Mouse (Mus musculus): ENCODE results near the gene Gm17545. TPM values are rescaled to one million over a fixed set of nuclear protein-coding genes. Genes with fewer than 3 reads are reported as not detected.

The Gm17545 gene
- polyA plus RNA-seq, 1 experiment, result not detected

- TF ChIP-seq TCF3 (IDR thresholded peaks at IDR 0.05; ENCODE audit: insufficient read length, low read depth) (no peak), REST (IDR thresholded peaks at IDR 0.05; ENCODE audit: insufficient read depth, insufficient read length) (no peak), E2F4 (IDR thresholded peaks at IDR 0.05; ENCODE audit: insufficient read depth) (no peak), POLR2A (IDR thresholded peaks at IDR 0.05; ENCODE audit: insufficient read length, low read depth) (no peak), SRF (IDR thresholded peaks at IDR 0.05; ENCODE audit: control insufficient read depth, insufficient read length, low read depth) (no peak), USF1 (IDR thresholded peaks at IDR 0.05; ENCODE audit: low read depth) (no peak), CEBPB (IDR thresholded peaks at IDR 0.05; ENCODE audit: insufficient read depth, poor library complexity, severe bottlenecking) (no peak)
- Histone ChIP-seq H3K4me3 (no peak overlapping the region), H3K4me2 (ENCODE audit: low read depth) (no peak overlapping the region), H3K36me3 (ENCODE audit: control insufficient read depth, insufficient read depth) (no peaks in the 10 kb centered on the region), H3K79me2 (ENCODE audit: control insufficient read depth, insufficient read depth) (no peaks in the 10 kb centered on the region), H3ac (ENCODE audit: control insufficient read depth, insufficient read length) (no peak overlapping the region), H3K27me3 (ENCODE audit: control insufficient read depth, insufficient read depth, insufficient read length) (no peaks in the 10 kb centered on the region)
Observed at GRCm38 (mm10) chr9:22428028-22428665, 25.9 kb upstream of the Gm17545 start.

GRCm38 (mm10) chr9:22428666-22429410 is 25.3 kb upstream of the Gm17545 start:
- TF ChIP-seq MYOG (IDR thresholded peaks at IDR 0.05; ENCODE audit: control insufficient read depth in 1 of 3, insufficient read depth in 1 of 3, insufficient read length in 2 of 3, low read depth in 2 of 3) (no peak), REST (IDR thresholded peaks at IDR 0.05; ENCODE audit: insufficient read depth, insufficient read length) (no peak), POLR2A (IDR thresholded peaks at IDR 0.05; ENCODE audit: insufficient read length, low read depth) (no peak), TCF12 (IDR thresholded peaks at IDR 0.05; ENCODE audit: insufficient read depth, poor library complexity, severe bottlenecking) (no peak), E2F4 (IDR thresholded peaks at IDR 0.05; ENCODE audit: insufficient read depth) (no peak), SRF (IDR thresholded peaks at IDR 0.05; ENCODE audit: control insufficient read depth, insufficient read length, low read depth) (no peak), POLR2AphosphoS2 (IDR thresholded peaks at IDR 0.05; ENCODE audit: insufficient read length, low read depth) (no peak), MYOD1 (IDR thresholded peaks at IDR 0.05; ENCODE audit: control insufficient read depth in 1 of 3, insufficient read length in 2 of 3, low read depth in 2 of 3) (no peak), USF1 (IDR thresholded peaks at IDR 0.05; ENCODE audit: low read depth) (no peak)
- Histone ChIP-seq H3K27me3 (ENCODE audit: control insufficient read depth, insufficient read depth, insufficient read length) (no peaks in the 10 kb centered on the region), H3K79me2 (ENCODE audit: control insufficient read depth, insufficient read depth) (no peaks in the 10 kb centered on the region), H3K4me2 (ENCODE audit: low read depth) (no peak overlapping the region), H3K36me3 (ENCODE audit: control insufficient read depth, insufficient read depth) (no peaks in the 10 kb centered on the region), H3ac (ENCODE audit: control insufficient read depth, insufficient read length) (no peak overlapping the region), H3K4me3 (no peak overlapping the region)

- no peaks in the 10 kb centered on the region for H3K79me2 ChIP-seq (ENCODE audit: control insufficient read depth, insufficient read depth)
- H3K36me3 ChIP-seq (ENCODE audit: control insufficient read depth, insufficient read depth), result no peaks in the 10 kb centered on the region
- H3ac ChIP-seq (ENCODE audit: control insufficient read depth, insufficient read length), result no peak overlapping the region
- H3K4me3 ChIP-seq, result no peak overlapping the region
- H3K4me2 ChIP-seq (ENCODE audit: low read depth), result no peak overlapping the region
- H3K27me3 ChIP-seq (ENCODE audit: control insufficient read depth, insufficient read depth, insufficient read length), result no peaks in the 10 kb centered on the region
- TF ChIP-seq MYOD1 (IDR thresholded peaks at IDR 0.05; ENCODE audit: control insufficient read depth in 1 of 3, insufficient read length in 2 of 3, low read depth in 2 of 3), result no peak
- TF ChIP-seq USF1 (IDR thresholded peaks at IDR 0.05; ENCODE audit: low read depth), result no peak
- no peak for TF ChIP-seq MAX (IDR thresholded peaks at IDR 0.05; ENCODE audit: low read depth)
- TF ChIP-seq TCF3 (IDR thresholded peaks at IDR 0.05; ENCODE audit: insufficient read length, low read depth), result no peak
- TF ChIP-seq E2F4 (IDR thresholded peaks at IDR 0.05; ENCODE audit: insufficient read depth), result no peak
- no peak for TF ChIP-seq CEBPB (IDR thresholded peaks at IDR 0.05; ENCODE audit: insufficient read depth, poor library complexity, severe bottlenecking)
- TF ChIP-seq POLR2AphosphoS2 (IDR thresholded peaks at IDR 0.05; ENCODE audit: insufficient read length, low read depth), result no peak
- TF ChIP-seq POLR2A (IDR thresholded peaks at IDR 0.05; ENCODE audit: insufficient read length, low read depth), result no peak
- TF ChIP-seq SRF (IDR thresholded peaks at IDR 0.05; ENCODE audit: control insufficient read depth, insufficient read length, low read depth), result no peak
- TF ChIP-seq REST (IDR thresholded peaks at IDR 0.05; ENCODE audit: insufficient read depth, insufficient read length), result no peak
- no peak for TF ChIP-seq MYOG (IDR thresholded peaks at IDR 0.05; ENCODE audit: control insufficient read depth in 1 of 3, insufficient read depth in 1 of 3, insufficient read length in 2 of 3, low read depth in 2 of 3)
- no peak for TF ChIP-seq TCF12 (IDR thresholded peaks at IDR 0.05; ENCODE audit: insufficient read depth, poor library complexity, severe bottlenecking)
Observed at GRCm38 (mm10) chr9:22429533-22430241, 24.4 kb upstream of the Gm17545 start.

- H3K4me2 ChIP-seq (ENCODE audit: low read depth), result no peak overlapping the region
- no peaks in the 10 kb centered on the region for H3K79me2 ChIP-seq (ENCODE audit: control insufficient read depth, insufficient read depth)
- H3ac ChIP-seq (ENCODE audit: control insufficient read depth, insufficient read length), result no peak overlapping the region
- no peak for TF ChIP-seq MAX (IDR thresholded peaks at IDR 0.05; ENCODE audit: low read depth)
- no peaks in the 10 kb centered on the region for H3K27me3 ChIP-seq (ENCODE audit: control insufficient read depth, insufficient read depth, insufficient read length)
- H3K4me3 ChIP-seq, result no peak overlapping the region
- no peaks in the 10 kb centered on the region for H3K36me3 ChIP-seq (ENCODE audit: control insufficient read depth, insufficient read depth)
Observed at GRCm38 (mm10) chr9:22430315-22430840, 23.7 kb upstream of the Gm17545 start.

Data from myocyte (in vitro differentiated cells).